Mouse (Mus musculus) stomach, embryonic 15.5 days (tissue): ENCODE measurements around the gene Ebpl. TPM values are rescaled to one million over a fixed set of nuclear protein-coding genes. Genes with fewer than 3 reads are reported as not detected.
A peak's percentile ranks its signal among the peaks of the same experiment; 100 is the strongest.

Source experiments
- ATAC-seq: fragments of 200-750 bp; cut with Nextera tagmentation; 2 replicates; pipeline ENCODE4 v1.8.0; 2017; ENCODE audit warnings: low read depth, moderate number of reproducible peaks, moderate TSS enrichment; ENCODE audit not compliant: insufficient read depth, low FRiP score
- H3K27ac ChIP-seq: fragments of 300-500 bp; sonication (generic); 2 replicates; pipeline ENCODE4 v1.5.1; 2015; ENCODE audit warnings: mild to moderate bottlenecking, inconsistent platforms
- H3K27me3 ChIP-seq: fragments of 300-500 bp; sonication (generic); replicated peaks from 2 replicates; pipeline ENCODE4 v1.6.1; 2015; ENCODE audit warnings: inconsistent platforms
- H3K36me3 ChIP-seq: fragments of 300-500 bp; sonication (generic); 2 replicates; pipeline ENCODE4 v1.6.1; 2015; ENCODE audit warnings: inconsistent platforms
- H3K4me1 ChIP-seq: fragments of 300-500 bp; sonication (generic); 2 replicates; pipeline ENCODE4 v1.6.1; 2015; ENCODE audit warnings: inconsistent platforms
- H3K4me2 ChIP-seq: fragments of 300-500 bp; sonication (generic); 2 replicates; pipeline ENCODE4 v1.6.1; 2015; ENCODE audit warnings: mild to moderate bottlenecking, inconsistent platforms
- H3K4me3 ChIP-seq: fragments of 300-500 bp; sonication (generic); replicated peaks from 2 replicates; pipeline ENCODE4 v1.5.1; 2015; ENCODE audit warnings: inconsistent platforms
- H3K9ac ChIP-seq: fragments of 300-500 bp; sonication (generic); 2 replicates; pipeline ENCODE4 v1.6.1; 2015; ENCODE audit warnings: inconsistent platforms
- H3K9me3 ChIP-seq: fragments of 300-500 bp; sonication (generic); 2 replicates; pipeline ENCODE4 v1.6.1; 2016; ENCODE audit warnings: inconsistent platforms
- WGBS: fragments of 180-500 bp; shearing (Covaris S2); methylation state at CpG from one replicate; pipeline ENCODE4 v1.1.7; 2015; 5-methylcytosine and 5-hydroxymethylcytosine counted together
- polyA plus RNA-seq: library from polyadenylated mRNA; unstranded; fragments of >200 nt; fragmentation: Nextera tagmentation; extraction: Ambion mirVana; gene quantifications from 2 replicates; pipeline ENCODE4 v1.2.1, GENCODE M21; 2015

Ebpl gene
- 8.6 and 8.8 TPM in 2 replicates for polyA plus RNA-seq

DNA sequence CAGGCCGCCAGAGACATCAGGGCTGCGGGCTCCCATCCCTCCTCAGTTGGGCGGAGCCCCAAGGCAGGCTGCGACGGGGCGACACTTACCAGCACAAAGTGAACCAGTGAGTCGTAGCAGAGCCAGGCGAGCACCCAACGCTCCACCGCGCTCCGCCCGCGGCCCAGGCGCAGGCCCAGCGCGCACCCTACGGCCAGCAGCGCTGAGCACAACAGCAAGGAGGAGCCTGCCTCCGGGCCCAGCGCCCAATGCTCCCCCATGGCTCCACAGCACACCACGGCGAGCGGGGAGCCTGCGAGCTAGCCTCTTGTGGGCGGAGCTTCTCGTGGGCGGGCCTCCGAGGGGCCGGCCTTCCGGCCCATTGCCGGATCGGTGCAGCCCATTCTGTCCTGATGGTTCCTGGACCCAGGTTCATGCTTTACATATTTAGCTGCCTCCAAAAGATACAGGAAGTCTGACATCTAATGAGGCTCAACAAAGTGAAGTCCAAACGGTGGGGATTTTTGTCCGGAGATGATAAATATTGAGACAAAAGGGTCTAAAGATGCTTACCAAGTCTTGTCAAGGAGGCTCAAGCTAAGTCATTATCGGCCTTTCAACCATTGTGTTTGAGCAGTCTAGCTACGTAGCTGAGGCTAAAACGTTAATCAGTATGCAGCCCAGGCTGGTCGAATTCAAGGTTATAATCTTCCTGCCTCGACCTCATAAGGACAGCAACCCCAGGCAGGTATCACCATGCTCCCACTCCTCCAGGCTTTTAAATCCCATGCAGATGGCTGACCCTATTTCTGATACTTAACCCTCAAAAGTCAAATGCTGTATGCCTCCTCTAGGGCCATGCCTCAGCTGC lies at the start of gene Ebpl:
TSS of gene Ebpl (minus strand) at position 309 of the 850 bp plus-strand sequence.
- peaks cover 4% of the 10 kb centered on the region; the same call in 1 of the 2 replicates for H3K4me1 ChIP-seq
- peak; percentile 96 for ATAC-seq
- no peaks in the 10 kb centered on the region for H3K27me3 ChIP-seq
- H3K27ac ChIP-seq: peak within 1 kb of the TSS; percentile 86
- under 1% methylated on average over 40 of the region's 40 CpGs for WGBS
- no peaks in the 10 kb centered on the region; the same call in 1 of the 2 replicates for H3K36me3 ChIP-seq
- H3K9ac ChIP-seq: peak within 1 kb of the TSS; percentile 50
- no peaks in the 10 kb centered on the region for H3K9me3 ChIP-seq
- H3K4me2 ChIP-seq: peak within 1 kb of the TSS; percentile 78
- peak within 1 kb of the TSS; percentile 71 for H3K4me3 ChIP-seq

DNA sequence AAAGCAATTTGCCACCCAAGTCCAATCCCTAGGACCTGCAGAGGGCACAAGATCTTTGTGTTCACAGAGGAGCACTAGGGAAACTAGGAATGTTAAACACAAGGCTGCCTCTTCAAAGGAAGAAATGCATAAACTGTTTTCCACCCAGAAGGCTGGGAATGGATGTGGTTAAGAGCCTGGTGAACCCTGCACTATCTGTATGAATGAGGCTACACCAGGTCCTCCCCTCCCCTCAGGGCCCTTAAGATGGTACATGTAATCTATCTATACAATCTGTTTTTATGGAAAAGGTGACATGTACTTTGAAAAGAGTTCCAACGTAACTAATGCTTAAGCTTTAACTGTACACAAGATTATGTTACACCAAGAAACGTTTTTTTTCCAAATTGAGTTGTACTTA lies 49.8 kb upstream of the Ebpl start:
- Histone ChIP-seq H3K9me3 (no peaks in the 10 kb centered on the region), H3K36me3 (no peaks in the 10 kb centered on the region), H3K4me3 (no peak overlapping the region), H3K27ac (no peak overlapping the region), H3K9ac (no peak overlapping the region), H3K27me3 (no peaks in the 10 kb centered on the region), H3K4me1 (no peaks in the 10 kb centered on the region), H3K4me2 (no peak overlapping the region)
- 47% methylated on average over 2 of the region's 2 CpGs for WGBS
- ATAC-seq: no peak

DNA sequence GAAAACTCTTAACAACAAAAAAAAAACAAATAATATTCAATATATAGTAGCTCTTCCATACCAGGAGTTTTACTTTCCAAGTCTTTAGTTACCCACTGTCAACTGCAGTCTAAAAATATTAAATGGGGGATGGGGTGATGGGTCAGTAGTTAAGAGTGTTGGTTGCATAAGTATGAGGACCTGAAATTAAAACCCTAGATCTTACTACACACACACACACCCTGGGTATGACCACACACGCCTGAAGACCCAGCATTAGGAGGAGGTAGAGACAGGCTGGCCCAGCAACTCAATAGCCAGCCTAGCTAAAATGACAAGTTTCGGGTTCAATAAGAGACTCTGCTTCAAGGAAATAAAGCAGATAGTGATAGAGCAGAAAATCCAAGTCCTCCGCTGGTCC lies 46.8 kb upstream of the Ebpl start:
- no peaks in the 10 kb centered on the region for H3K9me3 ChIP-seq
- no peak overlapping the region for H3K4me2 ChIP-seq
- no peak for ATAC-seq
- WGBS: 92% methylated on average over 3 of the region's 3 CpGs
- no peaks in the 10 kb centered on the region for H3K27me3 ChIP-seq
- no peak overlapping the region for H3K27ac ChIP-seq
- H3K36me3 ChIP-seq: peaks cover 3% of the 10 kb centered on the region; the same call in 1 of the 2 replicates
- no peak overlapping the region for H3K4me3 ChIP-seq
- no peaks in the 10 kb centered on the region for H3K4me1 ChIP-seq
- H3K9ac ChIP-seq: no peak overlapping the region

DNA sequence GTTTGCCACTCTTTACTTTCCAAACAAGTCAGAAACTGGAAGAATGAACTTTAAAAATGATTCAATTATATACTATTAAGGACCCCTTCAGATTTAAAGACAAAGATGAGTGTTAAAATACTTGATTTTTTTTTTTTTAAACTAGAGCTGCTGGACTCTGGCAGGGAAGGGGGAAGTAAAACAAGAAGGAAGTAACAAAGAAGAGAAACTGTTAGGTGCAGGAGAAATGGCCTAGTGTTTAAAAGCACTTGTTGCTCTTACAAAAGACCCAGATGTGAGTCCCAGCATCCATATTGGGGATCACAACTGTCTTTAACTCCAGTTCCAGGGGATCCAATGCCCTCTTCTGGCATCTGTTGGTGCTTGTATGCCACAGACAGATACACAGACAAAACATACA lies 45.5 kb upstream of the Ebpl start:
- Histone ChIP-seq H3K4me1 (no peaks in the 10 kb centered on the region), H3K27me3 (no peaks in the 10 kb centered on the region), H3K4me3 (no peak overlapping the region), H3K27ac (no peak overlapping the region), H3K9ac (no peak overlapping the region), H3K36me3 (peaks cover 7% of the 10 kb centered on the region; the same call in 1 of the 2 replicates), H3K9me3 (no peaks in the 10 kb centered on the region), H3K4me2 (no peak overlapping the region)
- no peak for ATAC-seq

DNA sequence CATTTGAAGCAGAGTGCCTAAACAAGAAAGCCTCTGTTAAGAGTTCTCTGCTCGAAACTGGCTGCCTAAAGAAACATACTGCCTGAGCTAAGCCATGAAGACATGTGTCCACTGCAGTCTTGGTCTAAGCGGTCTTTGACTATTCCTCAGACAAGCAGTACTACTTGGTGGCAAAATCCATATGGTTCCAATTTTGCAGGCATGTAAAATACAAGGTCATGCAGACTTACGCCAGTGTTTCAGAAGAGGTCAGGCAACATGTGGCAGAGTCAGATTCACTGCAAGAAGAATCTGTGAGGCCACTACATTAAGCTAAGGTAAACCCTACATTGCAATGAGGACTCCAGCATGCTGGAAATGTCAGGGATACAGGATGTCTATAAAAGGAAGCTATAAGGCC lies 44.7 kb upstream of the Ebpl start:
- no peak overlapping the region for H3K9ac ChIP-seq
- 83% methylated on average over 3 of the region's 3 CpGs for WGBS
- no peak for ATAC-seq
- H3K4me2 ChIP-seq: no peak overlapping the region
- H3K9me3 ChIP-seq: no peaks in the 10 kb centered on the region
- H3K4me3 ChIP-seq: no peak overlapping the region
- H3K27me3 ChIP-seq: no peaks in the 10 kb centered on the region
- H3K27ac ChIP-seq: no peak overlapping the region
- peaks cover 10% of the 10 kb centered on the region for H3K36me3 ChIP-seq
- no peaks in the 10 kb centered on the region for H3K4me1 ChIP-seq

DNA sequence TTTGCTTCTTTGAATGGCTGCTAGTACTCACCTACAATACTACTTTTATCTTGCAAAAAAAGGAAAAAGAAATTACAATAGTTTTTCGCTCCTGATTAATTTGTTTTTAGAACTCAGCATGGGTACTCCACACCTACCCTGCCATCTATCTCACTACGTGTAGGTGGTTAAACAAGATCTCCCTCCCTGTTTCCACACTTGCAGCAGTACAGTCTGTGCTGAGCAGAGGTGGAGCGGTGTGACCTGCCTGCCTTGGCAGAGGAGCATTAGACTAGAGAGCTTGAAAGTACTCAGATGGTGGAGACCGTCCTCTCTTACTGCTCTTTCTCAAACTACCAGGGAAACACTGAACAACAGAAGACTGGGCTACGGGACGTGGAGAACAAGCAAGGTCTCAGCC lies 34.5 kb upstream of the Ebpl start:
- no peak overlapping the region for H3K4me2 ChIP-seq
- H3K4me1 ChIP-seq: no peaks in the 10 kb centered on the region
- 0 out of 2 replicates have a peak, but pooled peaks cover 3% of the 10 kb centered on the region for H3K36me3 ChIP-seq
- no peaks in the 10 kb centered on the region for H3K9me3 ChIP-seq
- no peak overlapping the region for H3K27ac ChIP-seq
- 77% methylated on average over 6 of the region's 6 CpGs for WGBS
- no peak overlapping the region for H3K4me3 ChIP-seq
- no peaks in the 10 kb centered on the region for H3K27me3 ChIP-seq
- no peak overlapping the region for H3K9ac ChIP-seq
- ATAC-seq: no peak

DNA sequence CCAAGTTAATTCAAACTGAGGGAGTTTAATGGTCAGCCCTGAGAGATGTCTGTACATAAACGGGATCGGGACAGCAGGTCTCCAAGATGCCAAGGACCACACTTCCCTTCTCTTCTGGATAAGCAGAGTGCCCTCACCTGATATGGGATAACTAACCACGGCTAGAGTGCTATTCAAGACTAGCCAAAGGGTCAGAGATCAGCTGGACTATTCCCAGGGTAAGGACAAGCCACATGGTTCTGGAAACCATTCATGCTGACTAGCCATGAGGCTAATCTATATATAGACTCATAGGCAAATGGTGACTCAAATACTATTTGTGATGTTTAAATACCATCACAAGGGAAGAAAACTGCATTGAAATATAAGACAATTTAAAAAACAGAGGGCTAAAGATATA lies 30.3 kb upstream of the Ebpl start:
- WGBS: 83% methylated on average over 3 of the region's 3 CpGs
- H3K9ac ChIP-seq: no peak overlapping the region
- H3K27ac ChIP-seq: no peak overlapping the region
- no peaks in the 10 kb centered on the region for H3K4me1 ChIP-seq
- no peak overlapping the region for H3K4me3 ChIP-seq
- H3K9me3 ChIP-seq: no peaks in the 10 kb centered on the region
- H3K27me3 ChIP-seq: no peaks in the 10 kb centered on the region
- ATAC-seq: no peak
- no peak overlapping the region for H3K4me2 ChIP-seq
- peaks cover 6% of the 10 kb centered on the region; the same call in 1 of the 2 replicates for H3K36me3 ChIP-seq

DNA sequence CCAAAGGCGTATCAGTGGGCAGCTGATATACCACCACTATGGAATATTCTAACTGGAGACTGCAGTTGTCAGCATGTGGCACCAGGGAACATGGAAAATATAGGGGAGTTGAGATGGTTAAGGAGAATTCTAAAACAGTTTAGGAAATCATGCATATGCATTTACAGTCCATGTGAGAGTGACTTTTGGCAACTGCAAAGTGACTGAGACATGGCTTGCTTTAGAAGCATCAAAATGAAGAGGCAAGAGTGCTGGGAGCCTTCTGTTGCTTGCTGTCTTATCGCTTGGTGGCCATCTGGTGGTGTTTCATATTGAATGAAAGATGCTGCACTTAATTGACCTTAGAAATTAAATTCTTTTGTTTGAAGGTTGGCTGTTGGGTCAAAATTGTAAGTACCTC lies 7.1 kb upstream of the Ebpl start:
- H3K27me3 ChIP-seq: no peaks in the 10 kb centered on the region
- H3K36me3 ChIP-seq: peaks cover 12% of the 10 kb centered on the region; the same call in 1 of the 2 replicates
- H3K4me1 ChIP-seq: no peaks in the 10 kb centered on the region
- H3K4me2 ChIP-seq: no peak overlapping the region
- no peak overlapping the region for H3K9ac ChIP-seq
- ATAC-seq: no peak
- H3K4me3 ChIP-seq: no peak overlapping the region
- 84% methylated on average over 2 of the region's 2 CpGs for WGBS
- H3K9me3 ChIP-seq: no peaks in the 10 kb centered on the region
- H3K27ac ChIP-seq: no peak overlapping the region

DNA sequence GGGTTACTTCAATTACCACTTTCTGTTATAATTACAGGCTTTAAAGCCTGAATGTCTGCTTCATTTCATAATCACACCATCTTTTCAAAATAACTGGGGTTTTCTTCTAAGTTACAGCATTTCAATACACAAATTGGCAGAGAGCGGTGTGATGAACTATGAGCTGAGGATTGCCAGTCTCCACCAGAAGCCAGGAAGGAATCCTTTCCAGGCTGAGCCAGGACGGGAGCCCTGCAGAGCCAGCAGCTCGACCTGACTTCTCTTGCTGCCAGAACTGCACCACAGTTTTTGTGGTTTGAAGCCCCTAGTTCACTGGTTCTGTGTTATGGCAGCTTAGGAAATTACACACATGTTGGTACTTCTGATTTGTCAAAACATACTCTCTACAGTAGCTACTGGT lies 4.4 kb upstream of the Ebpl start:
- Histone ChIP-seq H3K36me3 (peaks cover 7% of the 10 kb centered on the region; the same call in 1 of the 2 replicates), H3K9ac (no peak overlapping the region), H3K27ac (no peak overlapping the region), H3K27me3 (no peaks in the 10 kb centered on the region), H3K4me1 (peaks cover 4% of the 10 kb centered on the region; the same call in 1 of the 2 replicates), H3K4me2 (no peak overlapping the region), H3K4me3 (no peak overlapping the region), H3K9me3 (no peaks in the 10 kb centered on the region)
- WGBS: 83% methylated on average over 3 of the region's 3 CpGs
- no peak for ATAC-seq

DNA sequence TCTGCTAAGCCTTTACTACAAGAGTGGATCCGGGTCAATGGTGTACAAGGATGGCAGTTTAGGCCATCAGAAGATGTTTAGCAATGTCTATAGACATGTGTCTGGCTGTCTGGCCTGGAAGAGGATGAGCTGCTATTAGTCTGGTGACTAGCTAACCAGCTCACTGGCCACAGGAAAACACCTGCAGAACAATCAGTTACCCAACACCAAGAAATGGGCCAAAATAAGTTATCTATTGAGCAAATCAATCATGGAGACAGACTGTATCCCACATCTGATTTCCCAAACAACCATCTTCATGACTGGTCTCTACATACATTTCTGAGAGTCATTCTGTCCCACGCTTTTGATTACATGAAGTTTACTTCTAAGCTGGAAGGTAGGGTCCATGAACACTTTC lies 3.5 kb upstream of the Ebpl start:
- Histone ChIP-seq H3K27me3 (no peaks in the 10 kb centered on the region), H3K9ac (no peak overlapping the region), H3K36me3 (peaks cover 4% of the 10 kb centered on the region; the same call in 1 of the 2 replicates), H3K4me1 (peaks cover 4% of the 10 kb centered on the region; the same call in 1 of the 2 replicates), H3K27ac (0 out of 2 replicates have a peak overlapping the region, but pooled peaks have one; percentile 21), H3K4me2 (no peak overlapping the region), H3K9me3 (no peaks in the 10 kb centered on the region), H3K4me3 (no peak overlapping the region)
- WGBS: 85% methylated on average over 2 of the region's 2 CpGs
- ATAC-seq: no peak

DNA sequence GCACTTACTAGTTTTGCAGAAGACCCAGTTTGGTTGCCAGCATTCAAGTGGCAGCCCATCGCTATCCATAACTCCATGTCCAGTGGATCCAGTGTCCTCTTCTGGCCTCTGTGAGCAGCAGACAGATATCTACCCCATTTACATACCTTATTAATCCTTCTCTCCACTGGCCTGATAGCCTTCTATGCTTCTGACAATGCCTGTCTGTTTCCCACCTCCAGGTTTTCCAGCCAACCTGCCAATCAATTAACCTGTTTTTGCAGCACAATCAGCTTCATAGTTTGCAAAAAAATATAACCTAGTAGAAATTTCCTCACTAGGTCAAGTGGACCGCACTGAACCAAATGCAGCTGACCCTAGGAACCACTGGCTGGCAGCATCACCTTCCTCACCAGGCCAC lies 2.0 kb upstream of the Ebpl start:
- Histone ChIP-seq H3K27me3 (no peaks in the 10 kb centered on the region), H3K4me2 (no peak overlapping the region), H3K4me3 (no peak overlapping the region), H3K27ac (no peak overlapping the region), H3K36me3 (peaks cover 3% of the 10 kb centered on the region; the same call in 1 of the 2 replicates), H3K4me1 (peaks cover 4% of the 10 kb centered on the region; the same call in 1 of the 2 replicates), H3K9ac (no peak overlapping the region), H3K9me3 (no peaks in the 10 kb centered on the region)
- WGBS: 92% methylated on average over 2 of the region's 2 CpGs
- no peak for ATAC-seq

DNA sequence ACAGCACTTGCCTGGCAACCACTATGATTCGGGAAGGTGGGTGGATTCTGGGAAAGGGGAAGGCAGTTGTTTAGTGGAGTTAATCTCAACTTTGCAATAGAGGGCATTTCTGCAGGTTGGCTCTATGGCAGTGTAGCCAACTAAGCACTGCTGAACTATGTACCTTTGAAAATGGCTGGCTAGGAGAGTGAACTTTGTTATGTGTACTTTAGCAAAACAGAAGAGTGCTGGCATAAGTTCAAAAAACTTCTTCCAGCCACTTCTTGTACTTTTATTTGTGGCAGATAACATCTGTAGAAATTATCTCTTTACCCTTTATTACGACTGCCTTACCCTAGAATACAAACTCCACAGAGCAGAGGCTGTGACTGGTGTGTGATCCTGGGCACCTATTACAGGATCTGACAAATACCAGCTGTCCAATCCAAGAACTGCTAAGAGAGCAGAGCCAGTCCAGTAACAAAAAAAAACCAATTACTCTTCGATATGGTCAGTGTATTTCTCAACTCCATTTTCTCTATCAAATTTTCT lies 807 bp upstream of the Ebpl start:
- Histone ChIP-seq H3K4me3 (peak overlapping the region; percentile 71), H3K4me1 (peaks cover 4% of the 10 kb centered on the region; the same call in 1 of the 2 replicates), H3K27ac (peak overlapping the region; percentile 86), H3K36me3 (no peaks in the 10 kb centered on the region; the same call in 1 of the 2 replicates), H3K4me2 (peak overlapping the region; percentile 78), H3K9ac (no peak overlapping the region), H3K9me3 (no peaks in the 10 kb centered on the region), H3K27me3 (no peaks in the 10 kb centered on the region)
- ATAC-seq: no peak
- 32% methylated on average over 3 of the region's 3 CpGs for WGBS
